Mouse (Mus musculus): ENCODE measurements around the gene Meis1. TPM values are rescaled to one million over a fixed set of nuclear protein-coding genes. Genes with fewer than 3 reads are reported as not detected.
A peak's percentile ranks its signal among the peaks of the same experiment; 100 is the strongest.

The Meis1 gene
- polyA plus RNA-seq, 1 experiment from 2014 or later, result 24.6 TPM

GRCm38 (mm10) chr11:19020371-19020824 lies 1.6 kb upstream of the Meis1 start:
- peak overlapping the region; percentile 65 for H3K4me3 ChIP-seq
- peak overlapping the region; percentile 82 for H3K27ac ChIP-seq
- peaks cover 64% of the 10 kb centered on the region for H3K27me3 ChIP-seq (replicated peaks)
- ATAC-seq, result peak; percentile 70
- 0% methylated on average over 25 of the region's 25 CpGs for WGBS (ENCODE audit: insufficient replicate concordance)
- no peaks in the 10 kb centered on the region for H3K9me3 ChIP-seq (replicated peaks)
- no peaks in the 10 kb centered on the region for H3K36me3 ChIP-seq
- peaks cover 24% of the 10 kb centered on the region for H3K4me1 ChIP-seq
- peak overlapping the region; percentile 89 for H3K4me2 ChIP-seq
- H3K9ac ChIP-seq, result peak overlapping the region; percentile 74

- Histone ChIP-seq H3K9ac (peak overlapping the region; percentile 74), H3K4me2 (peak overlapping the region; percentile 89), H3K27ac (peak overlapping the region; percentile 82), H3K27me3 (replicated peaks) (peaks cover 70% of the 10 kb centered on the region), H3K4me3 (peak overlapping the region; percentile 65), H3K36me3 (no peaks in the 10 kb centered on the region), H3K9me3 (replicated peaks) (no peaks in the 10 kb centered on the region), H3K4me1 (peaks cover 30% of the 10 kb centered on the region)
- under 1% methylated on average over 66 of the region's 67 CpGs for WGBS (ENCODE audit: insufficient replicate concordance)
- no peak; the same call in 1 of the 2 replicates for ATAC-seq
Measured at GRCm38 (mm10) chr11:19019204-19020171, 703 bp upstream of the Meis1 start.

- Histone ChIP-seq H3K27me3 (replicated peaks) (peaks cover 86% of the 10 kb centered on the region), H3K4me3 (peak overlapping the region; percentile 65), H3K4me2 (peak overlapping the region; percentile 89), H3K27ac (peak overlapping the region; percentile 82), H3K9me3 (replicated peaks) (no peaks in the 10 kb centered on the region), H3K36me3 (0 out of 2 replicates have a peak, but pooled peaks cover 4% of the 10 kb centered on the region), H3K4me1 (peaks cover 36% of the 10 kb centered on the region), H3K9ac (peak overlapping the region; percentile 74)
- no peak for ATAC-seq
- under 1% methylated on average over 14 of the region's 14 CpGs for WGBS (ENCODE audit: insufficient replicate concordance)
Measured at GRCm38 (mm10) chr11:19017719-19018413, 919 bp downstream of the Meis1 start.

GRCm38 (mm10) chr11:19017262-19017661 lies 1.5 kb downstream of the Meis1 start:
- no peak for ATAC-seq
- Histone ChIP-seq H3K4me3 (peak overlapping the region; percentile 65), H3K27me3 (replicated peaks) (peaks cover 86% of the 10 kb centered on the region), H3K4me1 (peaks cover 30% of the 10 kb centered on the region), H3K27ac (peak overlapping the region; percentile 45; the same call in 1 of the 2 replicates), H3K9me3 (replicated peaks) (no peaks in the 10 kb centered on the region), H3K36me3 (0 out of 2 replicates have a peak, but pooled peaks cover 4% of the 10 kb centered on the region), H3K9ac (peak overlapping the region; percentile 74), H3K4me2 (peak overlapping the region; percentile 89)
- 0% methylated on average over 1 of the region's 1 CpGs for WGBS (ENCODE audit: insufficient replicate concordance)

GRCm38 (mm10) chr11:19016481-19017220 lies 2.1 kb downstream of the Meis1 start:
- H3K27ac ChIP-seq, result peak overlapping the region; percentile 45
- peak overlapping the region; percentile 65 for H3K4me3 ChIP-seq
- ATAC-seq, result no peak
- peaks cover 30% of the 10 kb centered on the region for H3K4me1 ChIP-seq
- under 1% methylated on average over 10 of the region's 10 CpGs for whole genome bisulfite sequencing (ENCODE audit: insufficient replicate concordance)
- no peaks in the 10 kb centered on the region for H3K9me3 ChIP-seq (replicated peaks)
- H3K9ac ChIP-seq, result peak overlapping the region; percentile 74
- H3K4me2 ChIP-seq, result peak overlapping the region; percentile 89
- H3K36me3 ChIP-seq, result 0 out of 2 replicates have a peak, but pooled peaks cover 6% of the 10 kb centered on the region
- H3K27me3 ChIP-seq (replicated peaks), result peaks cover 83% of the 10 kb centered on the region

- H3K4me1 ChIP-seq, result peaks cover 24% of the 10 kb centered on the region
- H3K9me3 ChIP-seq (replicated peaks), result no peaks in the 10 kb centered on the region
- under 1% methylated on average over 37 of the region's 37 CpGs for WGBS (ENCODE audit: insufficient replicate concordance)
- peak overlapping the region; percentile 45 for H3K27ac ChIP-seq
- peak overlapping the region; percentile 65 for H3K4me3 ChIP-seq
- 0 out of 2 replicates have a peak, but pooled peaks cover 6% of the 10 kb centered on the region for H3K36me3 ChIP-seq
- no peak for ATAC-seq
- peak overlapping the region; percentile 74 for H3K9ac ChIP-seq
- H3K4me2 ChIP-seq, result peak overlapping the region; percentile 89
- peaks cover 76% of the 10 kb centered on the region for H3K27me3 ChIP-seq (replicated peaks)
Measured at GRCm38 (mm10) chr11:19015731-19016461, 2.9 kb downstream of the Meis1 start.

GRCm38 (mm10) chr11:19015381-19015730 lies 3.4 kb downstream of the Meis1 start:
- Histone ChIP-seq H3K9ac (peak overlapping the region; percentile 74), H3K4me1 (peaks cover 21% of the 10 kb centered on the region), H3K27ac (peak overlapping the region; percentile 45), H3K9me3 (replicated peaks) (no peaks in the 10 kb centered on the region), H3K4me2 (peak overlapping the region; percentile 89), H3K36me3 (peaks cover 10% of the 10 kb centered on the region; the same call in 1 of the 2 replicates), H3K27me3 (replicated peaks) (peaks cover 70% of the 10 kb centered on the region), H3K4me3 (peak overlapping the region; percentile 65)
- 4% methylated on average over 5 of the region's 5 CpGs for WGBS (ENCODE audit: insufficient replicate concordance)
- no peak for ATAC-seq

- Histone ChIP-seq H3K27me3 (replicated peaks) (peaks cover 63% of the 10 kb centered on the region), H3K4me2 (peak overlapping the region; percentile 89), H3K27ac (peak overlapping the region; percentile 45), H3K9ac (peak overlapping the region; percentile 74), H3K9me3 (replicated peaks) (no peaks in the 10 kb centered on the region), H3K4me3 (peak overlapping the region; percentile 65), H3K36me3 (peaks cover 12% of the 10 kb centered on the region; the same call in 1 of the 2 replicates), H3K4me1 (peaks cover 21% of the 10 kb centered on the region)
- WGBS (ENCODE audit: insufficient replicate concordance), result 3% methylated on average over 35 of the region's 35 CpGs
- ATAC-seq, result no peak
Measured at GRCm38 (mm10) chr11:19014441-19015161, 4.2 kb downstream of the Meis1 start.

- 19% methylated on average over 12 of the region's 12 CpGs for WGBS (ENCODE audit: insufficient replicate concordance)
Measured at GRCm38 (mm10) chr11:19014113-19014440, 4.7 kb downstream of the Meis1 start.

More at GRCm38 (mm10) chr11:19014113-19014440, 4.7 kb downstream of the Meis1 start:
- Histone ChIP-seq H3K4me2 (peak overlapping the region; percentile 89), H3K27me3 (replicated peaks) (peaks cover 58% of the 10 kb centered on the region), H3K4me1 (peaks cover 21% of the 10 kb centered on the region), H3K27ac (peak overlapping the region; percentile 45; the same call in 1 of the 2 replicates), H3K36me3 (peaks cover 12% of the 10 kb centered on the region; the same call in 1 of the 2 replicates), H3K9ac (peak overlapping the region; percentile 74), H3K9me3 (replicated peaks) (no peaks in the 10 kb centered on the region), H3K4me3 (peak overlapping the region; percentile 65)
- no peak for ATAC-seq

All from liver, embryonic 12.5 days (tissue).